Mouse (Mus musculus): ENCODE results near the gene Adad1. TPM values are rescaled to one million over a fixed set of nuclear protein-coding genes. Genes with fewer than 3 reads are reported as not detected.
A peak's percentile ranks its signal among the peaks of the same experiment; 100 is the strongest.

The Adad1 gene
- not detected for total RNA-seq (2022)

DNA sequence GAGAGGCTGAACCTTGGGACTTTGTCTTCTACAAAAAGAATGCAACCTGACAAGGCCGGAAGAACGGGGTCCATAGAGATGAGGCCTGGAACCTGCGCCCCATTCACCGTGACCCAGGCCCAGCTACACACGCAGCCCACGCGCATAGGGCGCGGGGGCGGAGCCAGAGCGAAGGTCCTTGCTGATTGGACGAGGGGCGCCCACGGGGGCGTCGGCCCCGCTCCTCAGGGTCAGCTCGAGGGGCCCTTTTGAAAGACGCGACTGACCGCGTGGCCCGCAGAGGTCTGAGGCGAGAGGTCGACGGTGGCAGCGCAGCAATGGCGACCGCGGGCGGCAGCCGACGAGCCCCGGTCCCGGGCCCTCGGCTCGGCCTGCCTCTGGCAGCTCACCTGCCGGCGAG is at the start of gene Adad1:
Gene Adad1, plus strand, starts transcription at position 122 of the 400 bp plus-strand sequence.
- no peak for DNase-seq (ENCODE audit: low spot score in 2 of 2)

DNA sequence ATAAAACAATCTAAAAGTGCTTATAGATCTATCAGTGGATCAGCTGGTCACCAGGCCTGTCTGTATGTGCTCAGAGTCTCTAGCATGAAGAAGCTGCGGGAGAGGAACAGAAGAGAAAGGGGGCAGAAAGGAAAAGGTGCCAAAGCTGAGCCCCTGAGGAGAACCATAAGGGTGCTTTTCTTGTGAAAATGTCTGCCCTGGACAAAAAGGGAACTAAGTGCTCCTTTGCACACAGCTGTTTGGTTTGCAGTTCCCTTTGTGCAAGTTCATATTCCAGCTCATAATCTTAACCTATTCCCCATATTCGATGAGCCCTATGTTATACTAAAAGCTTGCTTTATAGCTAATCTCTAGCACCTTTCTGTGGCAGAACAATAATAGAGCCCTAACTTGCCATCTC is 25.3 kb upstream of the Adad1 start:
- no peak for DNase-seq (ENCODE audit: low spot score in 2 of 2)

DNA sequence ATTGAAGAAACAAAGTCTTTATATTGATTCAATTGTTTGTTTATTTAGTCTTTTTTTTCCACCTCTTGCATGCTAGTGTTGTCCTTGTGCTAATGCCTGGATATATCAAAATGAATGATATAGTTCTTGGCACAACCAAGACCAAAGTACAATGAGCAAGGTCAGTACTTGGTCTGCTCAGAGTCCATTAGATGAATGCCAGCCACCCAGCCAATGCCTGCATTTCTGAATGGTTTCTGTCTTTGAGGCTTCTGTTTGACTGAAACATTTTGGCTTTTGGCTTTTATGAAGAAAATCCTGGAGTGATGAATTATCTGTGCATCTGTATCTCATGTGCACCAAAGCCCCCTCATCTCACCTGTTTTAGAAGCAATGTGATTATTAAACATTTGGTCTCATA is 23.5 kb upstream of the Adad1 start:
- no peak for DNase-seq (ENCODE audit: low spot score in 2 of 2)

DNA sequence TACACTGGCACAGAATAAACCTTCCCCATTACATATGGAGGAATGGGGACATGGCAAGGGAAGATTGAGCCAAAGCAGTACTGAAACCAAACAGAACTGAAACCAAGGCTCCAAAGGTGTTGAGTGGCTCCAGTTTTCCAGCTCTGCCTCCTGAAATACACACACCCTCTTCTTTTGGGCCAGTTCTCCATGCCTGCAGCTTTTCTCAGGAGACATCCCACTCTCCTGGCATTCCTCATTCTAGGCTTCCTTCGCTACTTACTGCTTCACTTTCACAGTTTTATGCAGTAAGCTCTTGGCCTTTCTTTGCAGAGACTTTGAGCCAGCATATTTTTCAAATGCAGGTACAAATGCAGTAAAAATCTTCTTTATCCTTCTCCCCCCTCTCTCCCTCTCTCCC is 11.8 kb upstream of the Adad1 start:
- no peak for DNase-seq (ENCODE audit: low spot score in 2 of 2)

DNA sequence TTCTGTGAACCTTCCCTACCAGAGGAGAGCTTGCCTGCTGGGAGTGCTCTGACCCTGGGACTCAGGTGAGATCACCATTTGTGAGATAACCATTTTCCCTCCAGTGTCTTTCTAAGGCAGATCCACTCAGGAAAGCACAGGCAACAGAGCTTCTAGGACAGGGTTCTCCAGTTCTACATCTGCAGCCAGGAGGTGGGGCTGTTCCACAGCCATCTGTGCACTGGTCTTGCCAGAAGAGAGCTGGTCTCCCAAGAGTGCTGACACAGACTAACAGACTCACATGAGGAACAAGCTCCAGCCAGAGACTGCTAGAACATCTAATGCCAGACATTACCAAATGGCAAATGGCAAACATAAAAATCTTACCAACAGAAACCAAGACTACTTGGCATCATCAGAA is 9.9 kb downstream of the Adad1 start:
- peak; percentile 14 to 41 for DNase-seq (ENCODE audit: low spot score in 2 of 2)

DNA sequence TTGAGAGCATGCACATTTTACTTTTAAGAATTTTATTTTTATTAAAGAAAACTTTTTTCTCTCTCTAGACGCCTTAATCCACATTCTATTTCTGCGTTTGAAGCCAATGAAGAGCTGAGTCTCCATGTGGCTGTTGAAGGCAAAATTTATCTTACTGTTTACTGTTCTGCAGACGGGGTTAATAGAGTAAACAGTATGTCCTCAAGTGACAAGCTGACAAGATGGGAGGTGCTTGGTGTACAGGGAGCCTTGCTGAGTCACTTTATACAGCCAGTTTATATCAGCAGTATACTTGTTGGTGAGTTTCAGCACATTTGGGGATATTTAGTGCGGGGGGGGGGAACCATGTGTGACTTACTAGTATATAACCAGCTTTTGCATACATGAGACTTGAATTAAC is 21.5 kb downstream of the Adad1 start:
- no peak for DNase-seq (ENCODE audit: low spot score in 2 of 2)

DNA sequence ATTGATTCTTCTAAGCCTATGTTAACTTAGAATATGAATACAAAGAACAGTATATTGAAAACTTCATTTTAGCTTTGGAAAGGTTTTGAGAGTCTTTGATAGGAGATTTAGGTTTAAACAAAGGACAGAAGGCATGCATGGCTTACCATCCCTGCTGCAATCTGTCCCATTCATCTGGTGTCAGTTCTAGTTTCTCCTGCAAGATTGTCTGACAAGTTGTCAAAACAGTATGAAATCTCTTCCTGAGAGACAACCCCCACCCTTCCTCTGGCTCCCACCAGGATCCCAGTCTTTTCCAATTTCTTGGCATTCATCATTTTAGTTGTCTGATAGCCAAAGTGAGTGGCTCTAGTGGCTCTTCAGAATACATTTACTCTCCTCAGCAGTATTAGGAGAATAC is 27.4 kb downstream of the Adad1 start:
- peak; percentile 34 to 55 for DNase-seq (ENCODE audit: low spot score in 2 of 2)

DNA sequence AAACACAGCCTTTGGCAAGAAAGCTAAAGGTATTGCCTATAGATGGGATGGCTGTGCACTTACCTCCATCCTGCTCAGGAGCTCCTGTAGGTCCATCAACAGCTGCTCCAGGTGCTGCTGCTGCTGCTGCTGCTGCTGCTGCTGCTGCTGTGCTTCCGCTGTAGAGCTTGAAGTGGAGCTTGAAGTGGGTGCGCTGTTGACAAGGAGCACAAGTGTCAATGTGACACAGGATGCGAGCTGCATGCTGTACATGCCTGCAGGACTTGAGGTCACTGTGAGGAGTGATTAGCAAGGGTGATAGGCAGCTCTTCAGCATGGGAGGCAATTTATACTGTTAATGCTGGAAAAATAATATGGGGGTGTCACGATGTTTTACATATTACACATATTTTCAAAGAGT is 62.3 kb downstream of the Adad1 start, which contains the start of gene Il2:
Gene Il2, minus strand, starts transcription at position 305 of the 400 bp plus-strand sequence.
- DNase-seq (ENCODE audit: low spot score in 2 of 2), result no peak

DNA sequence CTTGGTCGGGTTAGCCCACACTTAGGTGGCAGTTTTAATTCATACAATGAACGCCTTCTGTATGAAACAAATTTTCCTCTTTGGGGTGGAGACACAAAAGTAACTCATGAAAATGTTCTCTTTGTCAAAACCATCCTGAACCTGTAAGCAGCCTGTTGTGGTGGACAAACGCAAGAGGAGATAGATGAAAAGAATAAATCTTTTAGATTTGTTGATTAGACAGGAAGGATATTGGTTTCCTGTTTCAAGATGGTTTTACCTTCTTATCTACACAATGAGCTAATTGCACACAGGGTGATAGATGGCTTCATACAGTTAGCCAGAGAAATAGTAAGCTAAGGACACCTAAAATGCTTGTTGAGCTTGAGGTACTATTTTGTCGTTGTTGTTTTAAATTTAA is 62.8 kb downstream of the Adad1 start:
- no peak for DNase-seq (ENCODE audit: low spot score in 2 of 2)

DNA sequence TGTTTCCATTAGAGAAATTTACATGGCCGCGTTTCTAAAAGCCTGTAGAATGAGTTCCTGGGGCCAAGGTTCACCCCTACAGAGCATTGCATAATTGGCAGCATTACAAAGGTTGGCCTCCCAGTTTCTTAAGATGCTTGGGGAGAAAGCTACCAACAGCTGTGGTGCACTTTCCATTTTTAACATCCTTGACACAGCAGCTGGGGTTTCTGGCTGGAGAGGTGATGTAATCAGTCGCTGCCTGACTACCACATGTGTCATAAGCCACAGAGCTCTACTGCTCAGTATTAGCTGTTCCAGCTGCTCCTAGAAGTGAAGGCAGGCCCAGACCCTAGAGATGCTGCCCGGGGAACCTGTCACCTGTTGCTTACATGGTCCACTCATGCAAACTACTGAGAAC is 64.9 kb downstream of the Adad1 start:
- no peak for DNase-seq (ENCODE audit: low spot score in 2 of 2)

DNA sequence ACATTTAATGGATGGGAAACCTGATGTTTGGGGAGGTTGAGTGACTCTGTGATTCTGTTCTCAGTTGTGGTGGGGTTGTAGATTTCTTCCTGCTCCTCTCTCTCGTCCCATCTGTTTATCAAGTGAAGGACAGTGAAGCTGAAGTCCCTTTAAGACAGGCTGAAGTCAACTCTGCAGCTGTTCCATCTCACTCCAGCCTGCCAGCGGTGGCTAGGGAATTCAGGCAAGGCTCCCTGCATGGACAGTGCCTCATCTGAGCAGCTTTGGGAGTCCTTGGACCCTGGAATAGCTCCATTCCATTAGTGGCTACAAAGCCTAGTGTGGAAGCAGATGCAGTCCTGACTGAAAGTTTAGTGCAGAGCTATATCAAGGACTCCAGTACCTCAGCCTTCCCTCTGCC is 65.7 kb downstream of the Adad1 start:
- no peak for DNase-seq (ENCODE audit: low spot score in 2 of 2)

DNA sequence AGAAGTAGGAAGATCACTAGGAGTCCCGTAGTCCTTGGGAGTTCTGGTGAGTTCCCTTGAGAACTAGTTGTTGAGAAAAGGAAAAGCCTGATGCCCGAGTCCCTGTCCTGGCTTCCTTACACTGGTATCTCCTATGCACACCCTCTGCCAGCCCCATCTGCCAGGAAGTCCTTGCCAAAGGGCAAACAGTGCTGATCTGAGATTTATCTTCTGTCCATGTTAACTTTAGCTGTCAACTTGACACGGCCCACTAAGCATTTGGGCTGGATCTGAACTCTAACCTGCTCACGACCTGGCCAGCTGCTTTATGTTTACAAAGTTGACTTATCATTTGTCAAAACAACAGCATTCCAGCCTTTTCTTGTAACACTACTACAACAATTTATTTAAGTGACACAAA is 73.9 kb downstream of the Adad1 start:
- no peak for DNase-seq (ENCODE audit: low spot score in 2 of 2)

DNA sequence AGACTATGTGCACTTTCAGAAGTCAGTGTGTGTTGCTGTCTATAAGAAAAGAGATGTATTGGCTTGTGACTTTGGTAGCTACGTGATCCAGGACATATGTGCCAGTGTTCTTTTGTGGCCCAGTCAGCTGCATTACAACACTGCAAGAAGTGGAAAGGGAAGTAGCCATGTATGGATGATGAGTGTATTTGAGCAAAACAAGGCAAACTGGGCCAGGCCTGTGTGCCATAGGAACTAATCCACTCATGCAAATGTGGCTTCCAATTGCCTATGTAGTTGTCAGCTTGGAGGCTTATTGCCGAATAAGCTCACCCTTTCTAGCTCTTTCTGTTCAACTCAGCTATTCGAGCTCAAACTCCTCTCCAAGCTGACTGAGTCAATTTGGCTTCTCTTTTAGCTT is 75.9 kb downstream of the Adad1 start:
- no peak for DNase-seq (ENCODE audit: low spot score in 2 of 2)

DNA sequence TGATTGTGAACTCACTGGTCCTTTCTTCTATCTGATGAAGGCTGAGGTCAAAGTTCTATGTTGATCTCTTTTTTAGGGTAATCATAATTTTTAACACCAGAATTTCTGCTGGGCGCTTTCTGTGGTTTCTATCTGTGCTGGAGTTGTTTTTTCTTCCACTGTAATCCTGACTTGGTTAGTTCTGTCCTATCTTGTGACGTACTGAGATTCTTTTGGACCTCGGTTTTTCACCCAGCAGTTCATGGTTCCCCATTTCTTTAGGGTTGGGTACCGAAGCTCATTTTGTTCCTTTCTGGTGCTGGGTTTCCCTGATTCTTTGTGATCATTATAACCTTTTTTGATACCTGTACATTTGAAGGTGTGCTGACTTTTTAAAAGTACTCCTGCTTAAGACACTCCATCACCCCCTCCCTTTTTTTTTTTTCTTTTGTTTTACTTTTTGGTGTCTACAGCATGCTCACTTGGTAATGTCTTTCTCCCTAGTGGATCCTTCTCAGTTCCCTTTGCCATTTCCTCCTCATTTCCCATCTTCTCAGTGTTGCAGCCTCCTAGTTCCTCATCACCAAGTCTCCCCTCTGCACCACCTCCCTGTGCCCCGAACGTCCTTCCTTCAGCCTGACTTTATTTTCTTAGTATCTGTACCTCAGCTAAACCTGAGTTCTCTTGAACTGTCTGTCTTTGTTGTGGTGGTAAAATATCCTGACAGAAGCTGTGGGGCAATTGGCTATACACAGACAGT is 77.0 kb downstream of the Adad1 start:
- DNase-seq (ENCODE audit: low spot score in 2 of 2), result no peak

DNA sequence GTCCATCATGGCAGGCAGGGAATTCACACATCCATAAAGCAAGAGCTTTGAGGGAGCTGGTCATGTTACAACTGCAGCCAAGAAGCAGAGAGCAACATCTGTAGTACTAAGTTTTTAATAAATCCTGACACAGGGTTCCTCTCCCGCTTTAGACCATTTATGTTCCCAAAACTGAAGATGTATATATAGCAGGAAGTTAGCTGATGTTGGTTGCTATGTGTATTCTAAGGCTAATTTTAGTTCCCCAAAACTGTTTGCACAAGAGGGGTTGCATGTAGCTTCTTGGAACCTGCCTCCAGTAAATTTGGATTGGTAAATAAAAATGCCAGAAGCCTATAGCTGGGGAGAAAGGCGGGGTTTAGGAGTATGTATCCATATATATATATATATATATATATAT is 78.5 kb downstream of the Adad1 start:
- DNase-seq (ENCODE audit: low spot score in 2 of 2), result no peak

DNA sequence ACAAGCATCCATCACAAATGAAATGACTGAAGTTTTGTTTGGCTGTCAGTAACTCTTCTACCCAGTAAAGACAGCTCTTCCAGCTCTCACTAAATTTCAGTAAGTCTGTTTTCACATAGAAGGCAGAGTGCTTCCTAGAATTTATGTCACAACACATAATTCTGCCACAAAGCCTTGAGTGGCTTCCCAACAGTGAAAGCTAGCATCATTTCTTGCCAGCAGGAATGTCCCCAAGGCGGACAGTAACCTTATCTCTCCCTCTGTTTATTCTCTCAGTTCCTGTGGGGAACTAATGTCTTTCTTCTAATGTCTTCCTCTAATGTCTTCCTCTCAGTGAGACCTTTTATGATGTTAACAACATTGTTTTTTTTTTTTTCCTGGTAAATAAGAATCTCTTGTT is 81.7 kb downstream of the Adad1 start:
- no peak for DNase-seq (ENCODE audit: low spot score in 2 of 2)

DNA sequence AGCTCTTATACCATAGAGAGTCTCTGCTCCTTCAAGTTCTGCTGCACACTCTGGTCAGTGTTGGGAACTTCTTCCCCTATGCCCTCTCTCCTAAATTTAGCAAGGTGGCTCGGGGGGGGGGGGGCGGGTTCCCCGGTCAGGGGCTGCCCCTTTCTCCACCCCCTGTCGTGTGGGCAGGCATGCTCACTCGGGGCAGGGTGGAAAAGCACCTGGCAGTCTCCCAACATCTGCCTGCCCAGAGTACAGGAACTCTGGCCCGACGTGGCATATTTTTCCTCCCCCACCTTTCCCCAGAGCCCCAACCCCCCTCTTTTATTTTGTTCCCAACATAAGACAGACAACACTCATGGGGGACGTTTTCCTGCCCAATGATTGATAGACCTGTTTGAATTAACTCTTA is 83.1 kb downstream of the Adad1 start:
- no peak for DNase-seq (ENCODE audit: low spot score in 2 of 2)

DNA sequence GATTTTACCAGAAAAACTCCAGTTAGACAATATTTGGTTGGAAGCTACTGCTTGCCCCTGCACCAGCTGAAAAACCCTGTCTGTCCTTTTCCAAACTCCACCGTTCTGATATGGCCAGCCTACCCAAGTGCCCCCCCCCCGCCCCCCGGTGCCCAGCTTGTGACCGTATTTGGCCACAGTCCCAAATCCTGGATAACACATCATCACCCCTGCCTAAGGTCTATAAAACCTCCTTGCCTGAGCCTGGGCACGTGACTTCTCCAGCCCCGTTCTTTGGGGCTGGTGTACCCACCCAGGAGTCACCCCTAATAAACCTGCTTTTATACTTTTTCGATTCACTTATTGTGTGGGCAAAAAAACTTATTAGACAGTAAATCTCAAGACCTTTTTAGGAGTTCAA is 83.5 kb downstream of the Adad1 start:
- no peak for DNase-seq (ENCODE audit: low spot score in 2 of 2)

DNA sequence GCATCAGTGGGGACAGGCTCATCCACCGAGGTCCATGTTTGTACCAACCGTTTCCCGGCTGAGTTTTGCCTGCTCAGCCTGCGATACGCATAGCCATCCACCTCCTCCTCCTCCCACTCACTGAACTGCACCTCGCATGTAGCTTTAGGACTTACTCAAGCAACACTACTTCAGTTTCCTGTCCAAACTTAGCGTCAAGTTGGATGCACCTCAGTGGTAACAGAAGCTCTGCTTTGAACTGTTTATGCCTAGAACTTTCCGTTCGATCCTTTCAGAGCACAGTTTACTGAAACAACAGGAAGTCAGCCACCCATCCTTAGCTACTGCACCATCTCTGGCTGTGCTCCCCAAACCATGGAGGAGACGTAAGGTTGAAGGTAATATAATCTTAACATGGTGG is 88.9 kb downstream of the Adad1 start:
- DNase-seq (ENCODE audit: low spot score in 2 of 2), result no peak

DNA sequence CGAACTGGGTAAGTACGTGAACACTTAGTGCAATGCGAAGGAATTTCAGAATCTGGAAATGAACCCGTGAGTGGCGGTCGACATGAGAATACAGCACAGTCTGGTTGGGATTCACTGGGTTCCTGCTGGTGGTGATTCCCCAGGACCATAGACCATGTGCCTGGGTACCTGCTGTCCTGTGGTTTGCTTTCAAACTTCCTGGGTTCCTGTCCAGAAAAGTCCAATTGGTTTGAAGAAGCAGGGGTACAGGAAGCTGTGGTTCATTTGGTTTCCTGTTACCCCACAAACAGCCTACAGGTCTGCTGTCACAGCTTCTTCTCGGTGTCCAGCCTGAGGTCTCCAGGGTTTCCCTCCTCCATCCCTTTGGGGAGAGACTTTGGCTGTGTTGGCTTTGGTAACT is 89.7 kb downstream of the Adad1 start:
- DNase-seq (ENCODE audit: low spot score in 2 of 2), result no peak

DNA sequence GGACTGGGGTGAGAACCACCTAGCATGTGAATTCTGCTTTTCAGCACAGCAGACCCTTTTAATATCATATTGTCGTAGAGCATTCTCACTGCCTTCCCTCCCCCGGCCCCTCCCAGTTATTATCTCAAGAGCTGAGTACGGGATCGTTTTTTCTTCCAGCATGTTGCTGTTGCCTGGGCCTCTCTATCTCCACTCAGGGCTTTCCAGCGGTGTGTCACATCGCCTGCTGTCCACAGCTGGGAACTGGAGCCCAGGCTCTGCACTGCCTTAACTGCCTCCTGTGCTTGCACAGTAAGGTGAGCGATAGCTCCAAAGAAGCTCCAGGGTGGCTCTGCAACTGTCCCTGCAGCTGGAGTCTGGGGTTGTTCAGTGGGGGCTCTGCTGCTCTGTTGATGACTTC is 91.1 kb downstream of the Adad1 start:
- DNase-seq (ENCODE audit: low spot score in 2 of 2), result no peak

DNA sequence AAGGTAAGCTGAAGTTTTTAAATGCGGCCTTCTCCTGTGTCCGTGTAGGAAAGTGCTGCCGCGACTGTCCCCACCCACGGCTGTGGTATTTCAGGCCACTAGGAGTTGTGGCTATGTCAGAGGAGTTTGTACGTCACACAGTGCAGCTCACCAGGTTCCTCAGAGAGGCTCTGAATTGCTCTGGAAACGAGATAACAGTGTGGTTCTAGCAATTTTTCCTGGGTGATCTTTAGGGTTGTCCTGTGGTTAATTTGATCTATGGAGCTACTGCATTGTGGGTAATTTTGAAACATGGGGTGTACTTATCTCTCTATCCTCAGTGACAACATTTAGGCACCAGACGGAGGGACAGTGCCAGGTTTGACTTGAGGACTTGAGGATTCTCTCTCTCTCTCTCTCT is 93.8 kb downstream of the Adad1 start:
- DNase-seq (ENCODE audit: low spot score in 2 of 2), result no peak

DNA sequence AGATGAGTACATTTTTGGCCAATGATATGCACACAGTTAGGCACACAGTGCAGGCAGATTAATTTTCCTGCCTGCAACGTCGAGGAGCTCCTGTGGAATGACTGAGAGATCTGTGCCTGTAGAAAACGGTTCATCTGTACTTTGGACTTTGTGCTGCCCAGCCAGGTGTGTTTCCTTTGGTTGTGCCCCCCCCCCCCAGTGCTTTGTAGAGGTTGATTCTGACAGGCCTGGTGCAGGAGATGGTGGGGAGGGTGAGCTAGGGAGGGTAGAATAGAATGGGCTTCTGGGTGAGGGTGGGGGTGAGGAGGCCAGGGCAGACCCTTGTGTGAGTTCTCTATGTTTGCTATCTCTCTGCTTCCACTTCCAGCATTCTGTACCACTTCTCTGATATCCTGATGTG is 94.9 kb downstream of the Adad1 start:
- no peak for DNase-seq (ENCODE audit: low spot score in 2 of 2)

DNA sequence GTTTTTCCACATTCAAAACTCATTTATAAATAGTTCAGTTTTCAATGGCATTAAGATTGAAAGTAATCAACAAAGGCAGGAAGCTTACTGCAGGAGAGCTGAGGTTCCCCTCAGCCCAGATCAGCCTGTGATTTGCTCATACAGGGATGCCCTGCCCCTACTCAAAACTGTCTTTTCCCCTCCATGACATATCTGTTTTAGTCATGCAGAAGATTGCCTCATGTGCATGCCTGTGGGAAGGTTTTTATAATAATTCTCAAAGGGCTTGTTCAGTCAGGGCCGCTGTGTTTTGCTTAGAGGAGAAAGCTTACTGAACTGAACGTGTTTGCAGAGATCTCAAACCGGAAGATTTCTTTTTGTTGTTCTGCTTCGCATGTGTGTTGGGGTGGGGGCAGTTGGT is 97.8 kb downstream of the Adad1 start:
- DNase-seq (ENCODE audit: low spot score in 2 of 2), result no peak
